Mouse (Mus musculus) embryo, embryonic 11 days (tissue): Measurements from ENCODE around the gene Zfp644.

Experiments
- DNase-seq: peaks from one replicate; pipeline ENCODE4 v3.0.0-alpha.2; 2015

Gene Zfp644

GRCm38 (mm10) chr5:106590686-106591085 lies 106.4 kb downstream of the Zfp644 start:
- no peak for DNase-seq

- DNase-seq: no peak
Observed at GRCm38 (mm10) chr5:106589670-106590069, 107.4 kb downstream of the Zfp644 start.

GRCm38 (mm10) chr5:106589006-106589405 lies 108.1 kb downstream of the Zfp644 start:
- DNase-seq: no peak

GRCm38 (mm10) chr5:106580943-106581342 lies 116.1 kb downstream of the Zfp644 start:
- no peak for DNase-seq

- no peak for DNase-seq
Observed at GRCm38 (mm10) chr5:106577237-106577888, 119.7 kb downstream of the Zfp644 start.

GRCm38 (mm10) chr5:106575098-106575497 lies 122.0 kb downstream of the Zfp644 start:
- DNase-seq: no peak

GRCm38 (mm10) chr5:106574560-106574946 lies 122.5 kb downstream of the Zfp644 start:
- peak; percentile 90 for DNase-seq

- no peak for DNase-seq
Observed at GRCm38 (mm10) chr5:106573742-106574559, 123.1 kb downstream of the Zfp644 start.
